Mouse (Mus musculus): ENCODE data around the gene Rpl14.

Gene Rpl14

GRCm38 (mm10) chr9:120575748-120576661, 4.8 kb downstream of the Rpl14 start:
- DNase-seq, result no peak

GRCm38 (mm10) chr9:120576662-120577013, 5.4 kb downstream of the Rpl14 start:
- no peak for DNase-seq

- DNase-seq, result peak; percentile 89
Measured at GRCm38 (mm10) chr9:120577133-120577651, 5.9 kb downstream of the Rpl14 start.

GRCm38 (mm10) chr9:120577706-120578405, 6.6 kb downstream of the Rpl14 start:
- DNase-seq, result no peak

GRCm38 (mm10) chr9:120578701-120579100, 7.5 kb downstream of the Rpl14 start:
- no peak for DNase-seq

- DNase-seq, result no peak
Measured at GRCm38 (mm10) chr9:120579808-120580207, 8.6 kb downstream of the Rpl14 start.

- DNase-seq, result no peak
Measured at GRCm38 (mm10) chr9:120581941-120582618, 10.8 kb downstream of the Rpl14 start.

- peak; percentile 90 for DNase-seq
Measured at GRCm38 (mm10) chr9:120582619-120583308, 11.5 kb downstream of the Rpl14 start.

- DNase-seq, result no peak
Measured at GRCm38 (mm10) chr9:120583314-120583713, 12.1 kb downstream of the Rpl14 start.

- peak; percentile 58 for DNase-seq
Measured at GRCm38 (mm10) chr9:120586546-120586945, 15.3 kb downstream of the Rpl14 start.

GRCm38 (mm10) chr9:120591490-120591889, 20.2 kb downstream of the Rpl14 start:
- peak; percentile 61 for DNase-seq

- no peak for DNase-seq
Measured at GRCm38 (mm10) chr9:120593383-120594101, 22.3 kb downstream of the Rpl14 start.

- DNase-seq, result no peak
Measured at GRCm38 (mm10) chr9:120594839-120595238, 23.6 kb downstream of the Rpl14 start.

GRCm38 (mm10) chr9:120595306-120595705, 24.1 kb downstream of the Rpl14 start:
- no peak for DNase-seq

- peak; percentile 63 for DNase-seq
Measured at GRCm38 (mm10) chr9:120601488-120602171, 30.4 kb downstream of the Rpl14 start.

- no peak for DNase-seq
Measured at GRCm38 (mm10) chr9:120602172-120602838, 31.1 kb downstream of the Rpl14 start.

- DNase-seq, result peak; percentile 82
Measured at GRCm38 (mm10) chr9:120602839-120603511, 31.7 kb downstream of the Rpl14 start.

GRCm38 (mm10) chr9:120603512-120603908, 32.3 kb downstream of the Rpl14 start:
- no peak for DNase-seq

GRCm38 (mm10) chr9:120603956-120604355, 32.7 kb downstream of the Rpl14 start:
- DNase-seq, result no peak

- DNase-seq, result no peak
Measured at GRCm38 (mm10) chr9:120611055-120611454, 39.8 kb downstream of the Rpl14 start.
